Mouse (Mus musculus) retina, adult 2 months (tissue): ENCODE measurements around the gene Olfr325.

Experiments
- DNase-seq: peaks from one replicate; pipeline ENCODE4 v3.0.0-alpha.2; 2012; ENCODE audit warnings: low read depth, low spot score

Gene Olfr325

DNA sequence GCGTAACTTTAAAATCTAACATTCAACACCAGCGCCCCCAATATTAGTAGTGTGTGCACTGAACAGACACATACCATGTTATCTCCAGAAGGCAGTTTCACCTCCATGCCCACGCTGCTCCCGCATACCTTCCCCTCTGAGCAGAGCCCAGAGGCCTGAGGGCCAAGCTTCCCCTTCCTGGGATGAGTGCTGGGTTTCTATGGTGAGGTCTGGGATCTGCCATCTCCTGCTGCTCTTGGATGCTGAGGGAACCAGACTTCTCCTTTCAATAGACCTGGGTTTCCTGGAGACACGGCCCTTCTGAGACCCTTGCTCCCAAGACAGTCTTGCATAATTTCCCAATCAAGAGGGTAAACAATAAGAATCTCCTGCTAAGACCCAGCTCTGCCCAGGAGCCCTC lies 52.9 kb downstream of the Olfr325 start, which contains the start of gene Olfr323:
Olfr323 (minus strand) TSS at position 101 of the 400 bp plus-strand sequence.
- no peak for DNase-seq
